Mouse (Mus musculus) limb, embryonic 11.5 days (tissue): ENCODE measurements around the gene Clptm1. TPM values are rescaled to one million over a fixed set of nuclear protein-coding genes. Genes with fewer than 3 reads are reported as not detected.
A peak's percentile ranks its signal among the peaks of the same experiment; 100 is the strongest.

ENCODE experiments used
- ATAC-seq: fragments of 200-750 bp; cut with Nextera tagmentation; 2 replicates; pipeline ENCODE4 v1.8.0; 2017; ENCODE audit warnings: low read depth; ENCODE audit not compliant: insufficient number of reproducible peaks, low FRiP score, low TSS enrichment
- DNase-seq: peaks from one replicate; pipeline ENCODE4 v3.0.0-alpha.2; 2015; ENCODE audit warnings: low spot score
- H3K27ac ChIP-seq: fragments of 300-500 bp; sonication (generic); replicated peaks from 2 replicates; pipeline ENCODE4 v1.5.1; 2014; ENCODE audit warnings: low read depth, mild to moderate bottlenecking, low read length
- H3K27me3 ChIP-seq: fragments of 300-500 bp; sonication (generic); 2 replicates; pipeline ENCODE4 v1.6.1; 2014; ENCODE audit warnings: mild to moderate bottlenecking, low read length, mixed read lengths; ENCODE audit not compliant: control insufficient read depth, insufficient read depth
- H3K36me3 ChIP-seq: fragments of 300-500 bp; sonication (generic); 2 replicates; pipeline ENCODE4 v1.6.1; 2014; ENCODE audit warnings: mild to moderate bottlenecking, low read length, moderate library complexity, mixed read lengths; ENCODE audit not compliant: control insufficient read depth, insufficient read depth
- H3K4me1 ChIP-seq: fragments of 300-500 bp; sonication (generic); 2 replicates; pipeline ENCODE4 v1.6.1; 2014; ENCODE audit warnings: low read length, mixed read lengths; ENCODE audit not compliant: control insufficient read depth, insufficient read depth
- H3K4me2 ChIP-seq: fragments of 300-500 bp; sonication (generic); 2 replicates; pipeline ENCODE4 v1.6.1; 2014; ENCODE audit warnings: low read depth, mild to moderate bottlenecking, moderate library complexity; ENCODE audit not compliant: severe bottlenecking
- H3K4me3 ChIP-seq: fragments of 300-500 bp; sonication (generic); 2 replicates; pipeline ENCODE4 v1.5.1; 2014; ENCODE audit warnings: low read depth, low read length
- H3K9ac ChIP-seq: fragments of 300-500 bp; sonication (generic); 2 replicates; pipeline ENCODE4 v1.6.1; 2014; ENCODE audit warnings: mild to moderate bottlenecking, low read length
- H3K9me3 ChIP-seq: fragments of 300-500 bp; sonication (generic); 2 replicates; pipeline ENCODE4 v1.6.1; 2016; ENCODE audit warnings: low read length; ENCODE audit not compliant: control insufficient read depth
- whole genome bisulfite sequencing: fragments of 180-500 bp; shearing (Covaris S2); extraction: QIAGEN DNeasy Blood & Tissue Kit; methylation state at CpG from one replicate; pipeline ENCODE4 v1.1.7; 2014; 5-methylcytosine and 5-hydroxymethylcytosine counted together
- polyA plus RNA-seq: library from polyadenylated mRNA; unstranded; fragments of >200 nt; fragmentation: Nextera tagmentation; extraction: Ambion mirVana; gene quantifications from 2 replicates; pipeline ENCODE4 v1.2.1, GENCODE M21; 2014

Clptm1 gene
- polyA plus RNA-seq, 1 experiment from 2014 or later, result 97.3 TPM

DNA sequence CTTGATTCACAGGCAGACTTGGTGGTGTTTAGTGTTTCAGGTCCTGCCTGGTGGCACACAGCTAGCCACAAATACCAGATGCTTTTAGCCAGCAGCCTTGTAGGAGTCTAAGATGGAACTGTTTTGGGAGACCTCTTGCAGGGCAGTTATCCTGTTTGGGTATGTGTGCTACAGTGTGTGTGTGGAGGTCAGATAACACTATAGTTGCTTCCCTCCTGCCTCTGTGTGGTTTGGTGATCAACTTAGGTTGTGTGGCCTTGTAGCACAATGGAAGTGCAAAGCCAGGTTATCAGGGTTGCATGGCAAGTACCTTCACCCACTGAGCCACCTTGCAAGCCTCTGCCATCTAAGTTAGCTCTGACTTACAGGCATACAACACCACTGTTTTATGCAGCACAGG is 32.1 kb downstream of the Clptm1 start:
- Histone ChIP-seq H3K9ac (no peak overlapping the region), H3K27ac (no peak overlapping the region), H3K4me1 (0 out of 2 replicates have a peak, but pooled peaks cover 2% of the 10 kb centered on the region), H3K4me2 (no peak overlapping the region), H3K4me3 (no peak overlapping the region), H3K36me3 (peaks cover 29% of the 10 kb centered on the region), H3K9me3 (no peaks in the 10 kb centered on the region), H3K27me3 (no peaks in the 10 kb centered on the region)
- no peak for ATAC-seq
- no peak for DNase-seq

DNA sequence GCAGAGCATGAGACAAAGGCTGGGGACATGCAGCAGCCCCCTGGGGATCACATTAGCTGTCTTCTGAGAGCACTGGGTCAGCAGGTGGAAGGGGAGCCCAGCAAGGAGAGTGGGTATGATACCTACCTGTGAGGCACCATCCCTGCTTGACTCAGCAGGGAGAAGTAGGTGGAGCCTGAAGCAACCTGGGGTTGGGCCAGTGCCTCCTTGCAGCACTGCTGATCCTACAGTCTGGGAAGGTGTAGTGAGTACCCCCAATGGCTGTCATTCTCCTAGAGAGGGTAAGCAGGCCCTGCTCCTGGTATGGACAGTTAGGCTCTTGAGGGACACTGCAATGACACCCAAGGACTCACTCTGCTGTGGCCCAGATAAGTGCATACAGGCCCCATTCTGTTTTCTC is 32.6 kb downstream of the Clptm1 start:
- Histone ChIP-seq H3K27me3 (no peaks in the 10 kb centered on the region), H3K9me3 (no peaks in the 10 kb centered on the region), H3K36me3 (peaks cover 28% of the 10 kb centered on the region), H3K9ac (no peak overlapping the region), H3K4me2 (no peak overlapping the region), H3K4me3 (no peak overlapping the region), H3K4me1 (0 out of 2 replicates have a peak, but pooled peaks cover 2% of the 10 kb centered on the region), H3K27ac (no peak overlapping the region)
- ATAC-seq (no peak), DNase-seq (no peak)

DNA sequence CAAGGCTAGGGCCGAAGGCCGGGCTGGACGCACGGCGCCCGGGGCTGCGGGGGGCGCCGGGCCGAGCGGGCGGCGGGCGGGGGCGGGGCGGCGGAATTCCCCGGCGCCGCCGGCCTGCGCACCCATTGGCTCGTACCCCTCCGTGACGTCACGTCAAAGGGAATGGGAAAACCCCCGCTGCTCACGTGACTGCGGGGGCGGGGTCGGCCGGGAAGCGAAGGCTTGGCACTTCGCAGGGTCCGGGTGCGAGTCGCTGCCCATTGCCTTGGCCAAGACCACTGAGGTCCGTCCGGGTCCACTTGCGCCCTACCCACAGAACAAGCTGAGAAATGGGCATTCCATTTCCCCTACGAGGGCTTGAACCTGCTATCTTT is 35.5 kb downstream of the Clptm1 start, which contains the start of gene Relb:
Gene Relb, minus strand, starts transcription at position 78 of the 374 bp plus-strand sequence.
- H3K36me3 ChIP-seq, result peaks cover 9% of the 10 kb centered on the region; the same call in 1 of the 2 replicates
- 0 out of 2 replicates have a peak, but pooled peaks cover 2% of the 10 kb centered on the region for H3K4me1 ChIP-seq
- H3K27ac ChIP-seq, result peak within 1 kb of the TSS; percentile 59; the same call in 1 of the 2 replicates
- peak within 1 kb of the TSS; percentile 61 for H3K4me3 ChIP-seq
- WGBS, result under 1% methylated on average over 27 of the region's 41 CpGs
- no peak; the same call in none of the 2 replicates for ATAC-seq
- DNase-seq, result peak; percentile 92
- H3K9me3 ChIP-seq, result no peaks in the 10 kb centered on the region
- H3K4me2 ChIP-seq, result peak within 1 kb of the TSS; percentile 90
- peak within 1 kb of the TSS; percentile 35 for H3K9ac ChIP-seq
- no peaks in the 10 kb centered on the region for H3K27me3 ChIP-seq

DNA sequence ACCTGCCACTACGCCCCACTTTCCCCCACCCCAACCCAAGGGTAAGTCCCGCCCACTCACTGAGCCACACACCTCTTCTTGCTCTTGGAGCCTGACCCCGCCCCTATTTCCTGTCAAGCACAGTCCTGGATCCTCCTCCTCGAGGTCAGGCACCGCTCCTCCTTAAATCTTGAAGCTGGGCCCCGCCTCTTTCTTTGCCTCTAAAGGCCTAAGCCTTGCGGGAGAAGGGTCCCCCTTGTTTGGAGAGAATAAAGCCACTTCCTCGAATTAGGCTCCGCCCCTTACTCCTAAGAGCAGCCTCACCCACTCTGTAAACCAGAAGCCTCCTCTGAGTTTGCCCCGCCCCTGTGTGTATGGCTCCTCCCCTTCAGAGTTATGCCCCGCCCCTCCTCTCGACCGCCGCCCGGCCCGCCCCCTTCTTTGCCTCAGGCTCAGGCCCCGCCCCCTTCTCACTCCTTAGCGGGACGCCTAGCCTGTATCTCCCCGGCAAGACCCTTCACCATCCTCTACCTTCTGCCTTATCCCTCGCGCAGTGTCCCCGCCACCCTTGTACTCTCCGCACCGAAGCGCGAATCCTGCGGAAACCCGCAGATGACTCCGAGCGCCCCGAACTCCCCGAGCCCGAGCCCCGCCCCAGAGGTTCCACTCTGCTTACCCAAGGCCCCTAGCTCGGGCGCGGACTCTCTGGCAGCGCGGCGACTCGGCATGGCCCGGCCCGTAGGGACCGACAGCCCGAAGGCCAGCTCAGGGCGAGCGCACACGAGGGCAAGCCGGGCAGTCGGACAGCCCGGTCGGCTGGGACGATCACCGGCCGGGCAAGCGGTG is 36.1 kb downstream of the Clptm1 start:
- Histone ChIP-seq H3K4me3 (peak overlapping the region; percentile 61), H3K9me3 (no peaks in the 10 kb centered on the region), H3K27ac (peak overlapping the region; percentile 59; the same call in 1 of the 2 replicates), H3K4me2 (peak overlapping the region; percentile 90), H3K4me1 (0 out of 2 replicates have a peak, but pooled peaks cover 2% of the 10 kb centered on the region), H3K27me3 (no peaks in the 10 kb centered on the region), H3K9ac (peak overlapping the region; percentile 35), H3K36me3 (peaks cover 7% of the 10 kb centered on the region; the same call in 1 of the 2 replicates)
- 2% methylated on average over 56 of the region's 57 CpGs for WGBS
- peak; percentile 92 for DNase-seq
- peak; percentile 90 for ATAC-seq

DNA sequence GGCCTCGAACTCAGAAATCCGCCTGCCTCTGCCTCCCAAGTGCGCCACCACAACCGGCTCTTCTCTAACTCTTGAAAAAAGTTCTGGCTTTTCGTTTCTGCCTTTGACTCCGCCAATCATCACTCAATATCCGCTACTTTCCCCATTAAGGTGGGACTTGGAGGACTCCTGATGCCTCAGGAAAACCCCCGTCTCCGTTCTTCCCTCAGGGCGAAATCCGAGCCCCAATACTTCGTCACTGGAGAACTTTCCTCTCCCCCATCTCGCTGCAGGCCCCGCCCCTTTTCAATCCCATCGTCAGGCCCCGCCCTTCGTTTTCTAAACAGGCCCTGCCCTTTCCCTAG is 36.7 kb downstream of the Clptm1 start:
- Histone ChIP-seq H3K9me3 (no peaks in the 10 kb centered on the region), H3K36me3 (peaks cover 7% of the 10 kb centered on the region; the same call in 1 of the 2 replicates), H3K27ac (0 out of 2 replicates have a peak overlapping the region, but pooled peaks have one; percentile 14), H3K9ac (0 out of 2 replicates have a peak overlapping the region, but pooled peaks have one; percentile 17), H3K4me1 (0 out of 2 replicates have a peak, but pooled peaks cover 2% of the 10 kb centered on the region), H3K27me3 (no peaks in the 10 kb centered on the region), H3K4me2 (peak overlapping the region; percentile 90), H3K4me3 (peak overlapping the region; percentile 61)
- ATAC-seq (peak; percentile 2; the same call in 1 of the 2 replicates), DNase-seq (peak; percentile 86)
- 14% methylated on average over 17 of the region's 17 CpGs for WGBS

DNA sequence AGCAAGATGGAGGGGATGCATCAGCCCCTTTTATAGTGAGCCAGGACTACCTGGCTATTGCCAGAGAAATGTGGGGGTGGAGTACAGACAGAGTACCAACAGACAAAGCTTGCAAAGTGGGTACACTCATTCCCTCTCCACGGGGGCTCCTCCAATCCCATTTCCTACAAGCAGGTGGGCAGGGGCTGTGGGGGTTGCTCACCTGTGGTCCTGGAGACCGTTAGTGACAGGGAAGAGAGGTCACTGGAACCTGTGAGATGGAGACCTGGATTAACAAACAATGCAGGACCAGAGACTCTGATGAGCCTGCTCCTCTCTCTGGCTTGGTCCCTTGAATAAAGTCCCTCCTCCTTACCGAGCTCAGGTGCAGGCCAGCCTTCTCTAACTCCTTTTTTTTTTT is 37.1 kb downstream of the Clptm1 start:
- Histone ChIP-seq H3K27ac (no peak overlapping the region), H3K27me3 (no peaks in the 10 kb centered on the region), H3K4me2 (0 out of 2 replicates have a peak overlapping the region, but pooled peaks have one; percentile 90), H3K9ac (no peak overlapping the region), H3K36me3 (peaks cover 6% of the 10 kb centered on the region; the same call in 1 of the 2 replicates), H3K9me3 (no peaks in the 10 kb centered on the region), H3K4me1 (0 out of 2 replicates have a peak, but pooled peaks cover 2% of the 10 kb centered on the region), H3K4me3 (peak overlapping the region; percentile 61; the same call in 1 of the 2 replicates)
- DNase-seq (no peak), ATAC-seq (no peak)
- WGBS, result 65% methylated on average over 3 of the region's 3 CpGs

DNA sequence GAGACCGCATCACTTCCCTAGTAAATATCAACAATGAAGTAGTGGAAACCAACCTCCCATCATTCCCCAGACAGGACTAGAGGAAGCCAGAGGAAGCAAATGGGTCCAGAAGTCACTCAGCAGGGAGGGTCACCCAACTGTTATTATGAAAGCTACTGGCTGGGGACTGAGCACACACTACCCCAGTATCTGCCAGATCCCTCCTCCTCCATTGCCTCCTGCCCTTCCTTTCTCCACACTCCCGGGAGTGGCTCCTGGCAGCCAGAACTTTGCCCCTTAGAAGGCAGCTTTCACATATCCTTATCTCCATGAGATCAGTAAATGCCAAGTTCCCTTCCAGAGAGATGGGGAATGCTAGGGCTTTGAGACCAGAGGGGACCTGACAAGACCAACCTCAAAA is 41.4 kb downstream of the Clptm1 start:
- Histone ChIP-seq H3K4me1 (no peaks in the 10 kb centered on the region), H3K27ac (no peak overlapping the region), H3K36me3 (no peaks in the 10 kb centered on the region), H3K4me2 (no peak overlapping the region), H3K4me3 (no peak overlapping the region), H3K9ac (no peak overlapping the region), H3K27me3 (0 out of 2 replicates have a peak, but pooled peaks cover 5% of the 10 kb centered on the region), H3K9me3 (no peaks in the 10 kb centered on the region)
- no peak for DNase-seq
- 69% methylated on average over 2 of the region's 2 CpGs for WGBS
- no peak for ATAC-seq

DNA sequence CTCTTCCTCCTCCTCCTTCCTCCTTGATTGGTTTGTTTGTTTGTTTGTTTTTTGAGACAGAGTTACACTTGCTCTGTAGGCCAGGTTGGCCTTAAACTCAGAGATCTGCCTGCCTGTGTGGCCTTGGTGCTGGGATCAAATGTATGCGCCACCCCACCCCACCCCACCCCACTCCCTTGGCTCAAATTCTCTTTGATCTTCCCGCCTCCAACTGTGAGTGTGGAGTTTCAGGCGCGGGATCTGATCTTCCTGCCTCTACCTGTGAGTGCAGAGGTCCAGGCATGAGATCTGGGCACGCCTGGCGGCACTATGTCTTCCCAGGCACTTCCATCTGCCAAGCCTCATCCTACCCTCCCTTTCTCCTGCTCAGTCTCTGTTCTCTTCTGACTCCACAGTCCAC is 42.6 kb downstream of the Clptm1 start:
- H3K9ac ChIP-seq, result no peak overlapping the region
- no peak for DNase-seq
- H3K27me3 ChIP-seq, result 0 out of 2 replicates have a peak, but pooled peaks cover 5% of the 10 kb centered on the region
- H3K36me3 ChIP-seq, result no peaks in the 10 kb centered on the region
- 15% methylated on average over 6 of the region's 6 CpGs for WGBS
- H3K9me3 ChIP-seq, result no peaks in the 10 kb centered on the region
- no peak overlapping the region for H3K4me2 ChIP-seq
- no peaks in the 10 kb centered on the region for H3K4me1 ChIP-seq
- H3K4me3 ChIP-seq, result no peak overlapping the region
- no peak overlapping the region for H3K27ac ChIP-seq
- ATAC-seq, result no peak
